Mouse (Mus musculus): Measurements from ENCODE around the gene Zfp354c. TPM values are rescaled to one million over a fixed set of nuclear protein-coding genes. Genes with fewer than 3 reads are reported as not detected.

Gene Zfp354c
- 0.81 and 1.1 TPM in 2 replicates for polyA plus RNA-seq (2015; fragmentation: Nextera tagmentation; extraction: Ambion mirVana)

GRCm38 (mm10) chr11:50827010-50827953 lies at the start of gene Zfp354c:
Gene Zfp354c, minus strand, starts transcription at chr11:50827724.
- no peaks in the 10 kb centered on the region for H3K27me3 ChIP-seq
- ATAC-seq (ENCODE audit: insufficient read depth): peak; percentile 79
- H3K4me1 ChIP-seq (replicated peaks): peaks cover 7% of the 10 kb centered on the region
- H3K4me3 ChIP-seq (replicated peaks): peak within 1 kb of the TSS; percentile 71
- H3K36me3 ChIP-seq (replicated peaks): no peaks in the 10 kb centered on the region
- peak within 1 kb of the TSS; percentile 56 for H3K9ac ChIP-seq
- no peak within 1 kb of the TSS for H3K27ac ChIP-seq (replicated peaks)
- WGBS (ENCODE audit: insufficient replicate concordance): 2% methylated on average over 45 of the region's 45 CpGs
- peak within 1 kb of the TSS; percentile 90 for H3K4me2 ChIP-seq
- H3K9me3 ChIP-seq (replicated peaks): no peaks in the 10 kb centered on the region

GRCm38 (mm10) chr11:50850989-50851601 lies 23.6 kb upstream of the Zfp354c start:
- no peak for ATAC-seq (ENCODE audit: insufficient read depth)
- WGBS (ENCODE audit: insufficient replicate concordance): under 1% methylated on average over 67 of the region's 72 CpGs
- Histone ChIP-seq H3K9me3 (replicated peaks) (no peaks in the 10 kb centered on the region), H3K36me3 (replicated peaks) (no peaks in the 10 kb centered on the region), H3K27me3 (peaks cover 61% of the 10 kb centered on the region), H3K27ac (replicated peaks) (no peak overlapping the region), H3K4me2 (peak overlapping the region; percentile 48), H3K4me1 (replicated peaks) (no peaks in the 10 kb centered on the region; the same call in 1 of the 2 replicates), H3K9ac (no peak overlapping the region), H3K4me3 (replicated peaks) (0 out of 2 replicates have a peak overlapping the region, but pooled peaks have one; percentile 18)

GRCm38 (mm10) chr11:50850177-50850735 lies 22.7 kb upstream of the Zfp354c start, which contains the start of gene Grm6:
Gene Grm6, plus strand, starts transcription at chr11:50850685.
- peaks cover 61% of the 10 kb centered on the region for H3K27me3 ChIP-seq
- H3K36me3 ChIP-seq (replicated peaks): no peaks in the 10 kb centered on the region
- no peak within 1 kb of the TSS for H3K9ac ChIP-seq
- 0 out of 2 replicates have a peak within 1 kb of the TSS, but pooled peaks have one; percentile 18 for H3K4me3 ChIP-seq (replicated peaks)
- H3K9me3 ChIP-seq (replicated peaks): no peaks in the 10 kb centered on the region
- WGBS (ENCODE audit: insufficient replicate concordance): 2% methylated on average over 11 of the region's 11 CpGs
- H3K4me2 ChIP-seq: peak within 1 kb of the TSS; percentile 48
- no peak within 1 kb of the TSS for H3K27ac ChIP-seq (replicated peaks)
- H3K4me1 ChIP-seq (replicated peaks): no peaks in the 10 kb centered on the region; the same call in 1 of the 2 replicates
- no peak for ATAC-seq (ENCODE audit: insufficient read depth)

- no peak for ATAC-seq (ENCODE audit: insufficient read depth)
- Histone ChIP-seq H3K27me3 (peaks cover 61% of the 10 kb centered on the region), H3K9ac (no peak overlapping the region), H3K27ac (replicated peaks) (no peak overlapping the region), H3K4me3 (replicated peaks) (no peak overlapping the region), H3K4me2 (no peak overlapping the region), H3K36me3 (replicated peaks) (no peaks in the 10 kb centered on the region), H3K9me3 (replicated peaks) (no peaks in the 10 kb centered on the region), H3K4me1 (replicated peaks) (no peaks in the 10 kb centered on the region; the same call in 1 of the 2 replicates)
- 1% methylated on average over 10 of the region's 10 CpGs for WGBS (ENCODE audit: insufficient replicate concordance)
These were observed 21.8 kb upstream of the Zfp354c start for GRCm38 (mm10) chr11:50849310-50849709.

GRCm38 (mm10) chr11:50848520-50849137 lies 21.1 kb upstream of the Zfp354c start:
- no peak overlapping the region for H3K27ac ChIP-seq (replicated peaks)
- no peaks in the 10 kb centered on the region for H3K9me3 ChIP-seq (replicated peaks)
- ATAC-seq (ENCODE audit: insufficient read depth): no peak
- 29% methylated on average over 3 of the region's 3 CpGs for WGBS (ENCODE audit: insufficient replicate concordance)
- H3K9ac ChIP-seq: no peak overlapping the region
- peaks cover 61% of the 10 kb centered on the region for H3K27me3 ChIP-seq
- no peak overlapping the region for H3K4me2 ChIP-seq
- no peaks in the 10 kb centered on the region for H3K36me3 ChIP-seq (replicated peaks)
- H3K4me3 ChIP-seq (replicated peaks): no peak overlapping the region
- no peaks in the 10 kb centered on the region; the same call in 1 of the 2 replicates for H3K4me1 ChIP-seq (replicated peaks)

- Histone ChIP-seq H3K36me3 (replicated peaks) (no peaks in the 10 kb centered on the region), H3K4me3 (replicated peaks) (no peak overlapping the region), H3K4me2 (no peak overlapping the region), H3K9me3 (replicated peaks) (no peaks in the 10 kb centered on the region), H3K4me1 (replicated peaks) (no peaks in the 10 kb centered on the region; the same call in 1 of the 2 replicates), H3K27me3 (peaks cover 48% of the 10 kb centered on the region), H3K27ac (replicated peaks) (no peak overlapping the region), H3K9ac (no peak overlapping the region)
- ATAC-seq (ENCODE audit: insufficient read depth): no peak
- WGBS (ENCODE audit: insufficient replicate concordance): 62% methylated on average over 5 of the region's 5 CpGs
These were observed 19.5 kb upstream of the Zfp354c start for GRCm38 (mm10) chr11:50847047-50847446.

GRCm38 (mm10) chr11:50845951-50846350 lies 18.4 kb upstream of the Zfp354c start:
- Histone ChIP-seq H3K36me3 (replicated peaks) (no peaks in the 10 kb centered on the region), H3K4me2 (no peak overlapping the region), H3K4me3 (replicated peaks) (no peak overlapping the region), H3K27ac (replicated peaks) (no peak overlapping the region), H3K9me3 (replicated peaks) (no peaks in the 10 kb centered on the region), H3K27me3 (peaks cover 37% of the 10 kb centered on the region), H3K9ac (no peak overlapping the region), H3K4me1 (replicated peaks) (0 out of 2 replicates have a peak, but pooled peaks cover 3% of the 10 kb centered on the region)
- ATAC-seq (ENCODE audit: insufficient read depth): no peak
- 75% methylated on average over 3 of the region's 3 CpGs for WGBS (ENCODE audit: insufficient replicate concordance)

GRCm38 (mm10) chr11:50841023-50841735 lies 13.7 kb upstream of the Zfp354c start, which contains the start of gene Zfp879:
Gene Zfp879, minus strand, starts transcription at chr11:50841552.
- peak; percentile 74 for ATAC-seq (ENCODE audit: insufficient read depth)
- 22% methylated on average over 22 of the region's 22 CpGs for WGBS (ENCODE audit: insufficient replicate concordance)
- no peak within 1 kb of the TSS for H3K27ac ChIP-seq (replicated peaks)
- no peaks in the 10 kb centered on the region for H3K9me3 ChIP-seq (replicated peaks)
- peak within 1 kb of the TSS; percentile 50 for H3K4me3 ChIP-seq (replicated peaks)
- no peaks in the 10 kb centered on the region for H3K36me3 ChIP-seq (replicated peaks)
- 0 out of 2 replicates have a peak within 1 kb of the TSS, but pooled peaks have one; percentile 39 for H3K9ac ChIP-seq
- H3K27me3 ChIP-seq: no peaks in the 10 kb centered on the region
- H3K4me1 ChIP-seq (replicated peaks): 0 out of 2 replicates have a peak, but pooled peaks cover 3% of the 10 kb centered on the region
- H3K4me2 ChIP-seq: peak within 1 kb of the TSS; percentile 67

- Histone ChIP-seq H3K9ac (no peak overlapping the region), H3K27ac (replicated peaks) (no peak overlapping the region), H3K4me1 (replicated peaks) (no peaks in the 10 kb centered on the region), H3K27me3 (no peaks in the 10 kb centered on the region), H3K9me3 (replicated peaks) (no peaks in the 10 kb centered on the region), H3K36me3 (replicated peaks) (0 out of 2 replicates have a peak, but pooled peaks cover 3% of the 10 kb centered on the region), H3K4me3 (replicated peaks) (no peak overlapping the region), H3K4me2 (no peak overlapping the region)
- WGBS (ENCODE audit: insufficient replicate concordance): 46% methylated on average over 4 of the region's 4 CpGs
- no peak for ATAC-seq (ENCODE audit: insufficient read depth)
These were observed 8.2 kb upstream of the Zfp354c start for GRCm38 (mm10) chr11:50835727-50836126.

GRCm38 (mm10) chr11:50826214-50826613 lies 1.3 kb downstream of the Zfp354c start:
- Histone ChIP-seq H3K27me3 (no peaks in the 10 kb centered on the region), H3K4me1 (replicated peaks) (peaks cover 7% of the 10 kb centered on the region), H3K4me2 (no peak overlapping the region), H3K9me3 (replicated peaks) (no peaks in the 10 kb centered on the region), H3K36me3 (replicated peaks) (no peaks in the 10 kb centered on the region), H3K27ac (replicated peaks) (no peak overlapping the region), H3K4me3 (replicated peaks) (no peak overlapping the region), H3K9ac (no peak overlapping the region)
- 65% methylated on average over 2 of the region's 2 CpGs for WGBS (ENCODE audit: insufficient replicate concordance)
- no peak for ATAC-seq (ENCODE audit: insufficient read depth)
